Mouse (Mus musculus): ENCODE data around the gene Nadk. TPM values are rescaled to one million over a fixed set of nuclear protein-coding genes. Genes with fewer than 3 reads are reported as not detected.
"Not testable (repeated sequence)": the region's sequence is repeated elsewhere in the genome, so short reads cannot be mapped to it uniquely, and the experiment has no call there.

Nadk gene
- polyA plus RNA-seq, 1 experiment from 2014 or later = 95.1 TPM

- no peaks in the 10 kb centered on the region for H3K9me3 ChIP-seq (ENCODE audit: control insufficient read depth, low read length)
- no peaks in the 10 kb centered on the region for H3K27me3 ChIP-seq (ENCODE audit: control insufficient read depth, insufficient read depth, low read length)
- no peak for ATAC-seq (ENCODE audit: low FRiP score, low TSS enrichment)
- H3K9ac ChIP-seq (replicated peaks; ENCODE audit: low read length) = no peak overlapping the region
- no peak overlapping the region for H3K4me3 ChIP-seq (replicated peaks; ENCODE audit: low read depth, low read length)
- no peak for DNase-seq
- no peak overlapping the region for H3K4me2 ChIP-seq (ENCODE audit: low read length)
- H3K4me1 ChIP-seq (ENCODE audit: control insufficient read depth, insufficient read depth, low read length) = peaks cover 11% of the 10 kb centered on the region
- WGBS = 86% methylated on average over 8 of the region's 8 CpGs
- H3K36me3 ChIP-seq (ENCODE audit: control insufficient read depth, insufficient read depth, low read length) = no peaks in the 10 kb centered on the region
- no peak overlapping the region for H3K27ac ChIP-seq (replicated peaks; ENCODE audit: low read depth, low read length)
Observed at GRCm38 (mm10) chr4:155566555-155566954, 4.4 kb downstream of the Nadk start.

- Histone ChIP-seq H3K27ac (replicated peaks; ENCODE audit: low read depth, low read length) (no peak overlapping the region), H3K4me1 (ENCODE audit: control insufficient read depth, insufficient read depth, low read length) (peaks cover 11% of the 10 kb centered on the region), H3K9ac (replicated peaks; ENCODE audit: low read length) (no peak overlapping the region), H3K4me2 (ENCODE audit: low read length) (no peak overlapping the region), H3K4me3 (replicated peaks; ENCODE audit: low read depth, low read length) (no peak overlapping the region), H3K27me3 (ENCODE audit: control insufficient read depth, insufficient read depth, low read length) (no peaks in the 10 kb centered on the region), H3K36me3 (ENCODE audit: control insufficient read depth, insufficient read depth, low read length) (no peaks in the 10 kb centered on the region), H3K9me3 (ENCODE audit: control insufficient read depth, low read length) (no peaks in the 10 kb centered on the region)
- peak; percentile 67 for DNase-seq
- 42% methylated on average over 2 of the region's 2 CpGs for WGBS
- no peak for ATAC-seq (ENCODE audit: low FRiP score, low TSS enrichment)
Observed at GRCm38 (mm10) chr4:155568170-155568569, 6.0 kb downstream of the Nadk start.

GRCm38 (mm10) chr4:155568632-155569370, 6.6 kb downstream of the Nadk start:
- Histone ChIP-seq H3K4me3 (replicated peaks; ENCODE audit: low read depth, low read length) (no peak overlapping the region), H3K27ac (replicated peaks; ENCODE audit: low read depth, low read length) (no peak overlapping the region), H3K9me3 (ENCODE audit: control insufficient read depth, low read length) (no peaks in the 10 kb centered on the region), H3K4me2 (ENCODE audit: low read length) (no peak overlapping the region), H3K27me3 (ENCODE audit: control insufficient read depth, insufficient read depth, low read length) (no peaks in the 10 kb centered on the region), H3K9ac (replicated peaks; ENCODE audit: low read length) (no peak overlapping the region), H3K4me1 (ENCODE audit: control insufficient read depth, insufficient read depth, low read length) (peaks cover 11% of the 10 kb centered on the region), H3K36me3 (ENCODE audit: control insufficient read depth, insufficient read depth, low read length) (no peaks in the 10 kb centered on the region)
- 92% methylated on average over 7 of the region's 7 CpGs for WGBS
- no peak for ATAC-seq (ENCODE audit: low FRiP score, low TSS enrichment)
- no peak for DNase-seq

- H3K27ac ChIP-seq (replicated peaks; ENCODE audit: low read depth, low read length) = no peak overlapping the region
- H3K9me3 ChIP-seq (ENCODE audit: control insufficient read depth, low read length) = no peaks in the 10 kb centered on the region
- 94% methylated on average over 6 of the region's 6 CpGs for WGBS
- no peak overlapping the region for H3K4me2 ChIP-seq (ENCODE audit: low read length)
- peaks cover 5% of the 10 kb centered on the region for H3K4me1 ChIP-seq (ENCODE audit: control insufficient read depth, insufficient read depth, low read length)
- no peak overlapping the region for H3K9ac ChIP-seq (replicated peaks; ENCODE audit: low read length)
- ATAC-seq (ENCODE audit: low FRiP score, low TSS enrichment) = no peak
- no peaks in the 10 kb centered on the region for H3K27me3 ChIP-seq (ENCODE audit: control insufficient read depth, insufficient read depth, low read length)
- no peaks in the 10 kb centered on the region for H3K36me3 ChIP-seq (ENCODE audit: control insufficient read depth, insufficient read depth, low read length)
- no peak for DNase-seq
- H3K4me3 ChIP-seq (replicated peaks; ENCODE audit: low read depth, low read length) = no peak overlapping the region
Observed at GRCm38 (mm10) chr4:155569818-155570217, 7.6 kb downstream of the Nadk start.

- H3K9ac ChIP-seq (replicated peaks; ENCODE audit: low read length); ATAC-seq (ENCODE audit: low FRiP score, low TSS enrichment); H3K4me1 ChIP-seq (ENCODE audit: control insufficient read depth, insufficient read depth, low read length); H3K9me3 ChIP-seq (ENCODE audit: control insufficient read depth, low read length); H3K27me3 ChIP-seq (ENCODE audit: control insufficient read depth, insufficient read depth, low read length); H3K27ac ChIP-seq (replicated peaks; ENCODE audit: low read depth, low read length); H3K36me3 ChIP-seq (ENCODE audit: control insufficient read depth, insufficient read depth, low read length); H3K4me3 ChIP-seq (replicated peaks; ENCODE audit: low read depth, low read length); H3K4me2 ChIP-seq (ENCODE audit: low read length); DNase-seq: not testable (repeated sequence)
- WGBS = 96% methylated on average over 11 of the region's 11 CpGs
Observed at GRCm38 (mm10) chr4:155570315-155570714, 8.1 kb downstream of the Nadk start.

- DNase-seq = no peak
- H3K4me2 ChIP-seq (ENCODE audit: low read length) = no peak overlapping the region
- no peak overlapping the region for H3K9ac ChIP-seq (replicated peaks; ENCODE audit: low read length)
- H3K9me3 ChIP-seq (ENCODE audit: control insufficient read depth, low read length) = no peaks in the 10 kb centered on the region
- H3K27me3 ChIP-seq (ENCODE audit: control insufficient read depth, insufficient read depth, low read length) = no peaks in the 10 kb centered on the region
- WGBS = 82% methylated on average over 2 of the region's 2 CpGs
- no peak for ATAC-seq (ENCODE audit: low FRiP score, low TSS enrichment)
- H3K4me1 ChIP-seq (ENCODE audit: control insufficient read depth, insufficient read depth, low read length) = no peaks in the 10 kb centered on the region
- no peaks in the 10 kb centered on the region for H3K36me3 ChIP-seq (ENCODE audit: control insufficient read depth, insufficient read depth, low read length)
- H3K4me3 ChIP-seq (replicated peaks; ENCODE audit: low read depth, low read length) = no peak overlapping the region
- no peak overlapping the region for H3K27ac ChIP-seq (replicated peaks; ENCODE audit: low read depth, low read length)
Observed at GRCm38 (mm10) chr4:155571442-155571841, 9.3 kb downstream of the Nadk start.

- no peaks in the 10 kb centered on the region for H3K27me3 ChIP-seq (ENCODE audit: control insufficient read depth, insufficient read depth, low read length)
- no peak overlapping the region for H3K4me3 ChIP-seq (replicated peaks; ENCODE audit: low read depth, low read length)
- H3K36me3 ChIP-seq (ENCODE audit: control insufficient read depth, insufficient read depth, low read length) = peaks cover 13% of the 10 kb centered on the region
- H3K9me3 ChIP-seq (ENCODE audit: control insufficient read depth, low read length) = no peaks in the 10 kb centered on the region
- H3K9ac ChIP-seq (replicated peaks; ENCODE audit: low read length) = no peak overlapping the region
- ATAC-seq (ENCODE audit: low FRiP score, low TSS enrichment) = no peak
- H3K4me2 ChIP-seq (ENCODE audit: low read length) = no peak overlapping the region
- no peak for DNase-seq
- H3K27ac ChIP-seq (replicated peaks; ENCODE audit: low read depth, low read length) = no peak overlapping the region
- no peaks in the 10 kb centered on the region for H3K4me1 ChIP-seq (ENCODE audit: control insufficient read depth, insufficient read depth, low read length)
- 96% methylated on average over 2 of the region's 2 CpGs for WGBS
Observed at GRCm38 (mm10) chr4:155573155-155573554, 11.0 kb downstream of the Nadk start.

- Histone ChIP-seq H3K4me1 (ENCODE audit: control insufficient read depth, insufficient read depth, low read length) (no peaks in the 10 kb centered on the region), H3K4me3 (replicated peaks; ENCODE audit: low read depth, low read length) (no peak overlapping the region), H3K9me3 (ENCODE audit: control insufficient read depth, low read length) (no peaks in the 10 kb centered on the region), H3K27me3 (ENCODE audit: control insufficient read depth, insufficient read depth, low read length) (no peaks in the 10 kb centered on the region), H3K36me3 (ENCODE audit: control insufficient read depth, insufficient read depth, low read length) (peaks cover 20% of the 10 kb centered on the region), H3K27ac (replicated peaks; ENCODE audit: low read depth, low read length) (no peak overlapping the region), H3K4me2 (ENCODE audit: low read length) (no peak overlapping the region), H3K9ac (replicated peaks; ENCODE audit: low read length) (no peak overlapping the region)
- WGBS = 98% methylated on average over 9 of the region's 9 CpGs
- ATAC-seq (ENCODE audit: low FRiP score, low TSS enrichment) (no peak), DNase-seq (no peak)
Observed at GRCm38 (mm10) chr4:155573876-155574275, 11.7 kb downstream of the Nadk start.

GRCm38 (mm10) chr4:155574931-155575330, 12.8 kb downstream of the Nadk start:
- no peaks in the 10 kb centered on the region for H3K27me3 ChIP-seq (ENCODE audit: control insufficient read depth, insufficient read depth, low read length)

More at GRCm38 (mm10) chr4:155574931-155575330, 12.8 kb downstream of the Nadk start:
- Histone ChIP-seq H3K9ac (replicated peaks; ENCODE audit: low read length) (no peak overlapping the region), H3K4me3 (replicated peaks; ENCODE audit: low read depth, low read length) (no peak overlapping the region), H3K9me3 (ENCODE audit: control insufficient read depth, low read length) (no peaks in the 10 kb centered on the region), H3K4me1 (ENCODE audit: control insufficient read depth, insufficient read depth, low read length) (no peaks in the 10 kb centered on the region), H3K4me2 (ENCODE audit: low read length) (no peak overlapping the region), H3K27ac (replicated peaks; ENCODE audit: low read depth, low read length) (no peak overlapping the region), H3K36me3 (ENCODE audit: control insufficient read depth, insufficient read depth, low read length) (peaks cover 27% of the 10 kb centered on the region)
- DNase-seq (no peak), ATAC-seq (ENCODE audit: low FRiP score, low TSS enrichment) (no peak)
- 91% methylated on average over 11 of the region's 11 CpGs for WGBS

All from midbrain, embryonic 14.5 days (tissue).